Mouse (Mus musculus) left cerebral cortex, postnatal 4 days (tissue): Measurements from ENCODE around the gene Pnmal1. TPM values are rescaled to one million over a fixed set of nuclear protein-coding genes. Genes with fewer than 3 reads are reported as not detected.

Source experiments
- DNase-seq: peaks from one replicate; pipeline ENCODE4 v3.0.0-alpha.2; 2022
- intact Hi-C: fragments of 180-260 bp; cut with DNase I; formaldehyde crosslinking; loops from one replicate; pipeline ENCODE4 v1.15.1; 2025
- total RNA-seq, 2 experiments: library from RNA; stranded (reverse); gene quantifications; 2 replicates each; pipeline ENCODE4 v1.2.3; 2021

Pnmal1 gene
- total RNA-seq, result 10 to 100 TPM; 56.0 to 57.6 TPM

DNA sequence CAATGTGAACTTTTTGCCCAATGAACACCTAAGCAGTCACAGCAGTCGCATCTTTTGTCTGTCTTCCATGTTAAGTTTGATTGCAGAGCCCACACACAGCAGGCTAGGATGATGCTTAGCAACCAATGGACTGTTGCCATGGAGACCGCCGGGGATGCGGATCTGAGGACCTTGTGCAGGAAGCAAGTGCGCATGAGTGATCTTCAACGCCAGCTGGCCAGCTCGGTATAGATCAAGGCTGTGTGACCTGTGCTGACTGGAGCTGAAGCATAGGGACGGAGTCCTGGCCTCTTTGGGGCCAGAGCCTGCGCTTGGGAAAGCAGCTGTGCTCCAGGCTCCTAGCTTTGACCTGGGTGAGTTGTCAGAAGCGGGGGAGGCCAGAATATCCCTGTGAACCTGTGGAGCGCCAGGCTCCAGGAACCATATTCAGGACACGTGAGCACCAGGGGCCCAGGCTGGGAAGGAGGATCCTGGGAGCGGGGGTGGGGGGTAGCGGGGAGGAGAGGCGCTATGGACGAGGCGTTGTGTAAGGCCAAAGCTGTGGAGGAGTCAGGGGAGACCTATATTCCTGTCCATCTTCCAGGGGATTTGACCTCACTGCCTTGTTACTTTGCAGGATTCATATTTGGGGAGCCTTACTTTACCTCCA is at the start of gene Pnmal1:
Pnmal1 (plus strand) TSS at position 141 of the 649 bp plus-strand sequence.
- intact Hi-C loops, result no loop called here
- DNase-seq, result peak; percentile 97

- DNase-seq, result no peak
- intact Hi-C loops, result no loop called here
These were observed 49.6 kb upstream of the Pnmal1 start for GRCm38 (mm10) chr7:16909909-16910308.

- intact Hi-C loops, result no loop called here
- no peak for DNase-seq
These were observed 47.6 kb upstream of the Pnmal1 start for GRCm38 (mm10) chr7:16911904-16912303.

- DNase-seq, result no peak
- intact Hi-C loops, result no loop called here
These were observed 47.1 kb upstream of the Pnmal1 start for GRCm38 (mm10) chr7:16912360-16912759.

- DNase-seq, result peak; percentile 74
- intact Hi-C loops, result no loop called here
These were observed 45.5 kb upstream of the Pnmal1 start for GRCm38 (mm10) chr7:16913806-16914452.

- no peak for DNase-seq
- intact Hi-C loops, result no loop called here
These were observed 44.8 kb upstream of the Pnmal1 start for GRCm38 (mm10) chr7:16914453-16915343.

DNA sequence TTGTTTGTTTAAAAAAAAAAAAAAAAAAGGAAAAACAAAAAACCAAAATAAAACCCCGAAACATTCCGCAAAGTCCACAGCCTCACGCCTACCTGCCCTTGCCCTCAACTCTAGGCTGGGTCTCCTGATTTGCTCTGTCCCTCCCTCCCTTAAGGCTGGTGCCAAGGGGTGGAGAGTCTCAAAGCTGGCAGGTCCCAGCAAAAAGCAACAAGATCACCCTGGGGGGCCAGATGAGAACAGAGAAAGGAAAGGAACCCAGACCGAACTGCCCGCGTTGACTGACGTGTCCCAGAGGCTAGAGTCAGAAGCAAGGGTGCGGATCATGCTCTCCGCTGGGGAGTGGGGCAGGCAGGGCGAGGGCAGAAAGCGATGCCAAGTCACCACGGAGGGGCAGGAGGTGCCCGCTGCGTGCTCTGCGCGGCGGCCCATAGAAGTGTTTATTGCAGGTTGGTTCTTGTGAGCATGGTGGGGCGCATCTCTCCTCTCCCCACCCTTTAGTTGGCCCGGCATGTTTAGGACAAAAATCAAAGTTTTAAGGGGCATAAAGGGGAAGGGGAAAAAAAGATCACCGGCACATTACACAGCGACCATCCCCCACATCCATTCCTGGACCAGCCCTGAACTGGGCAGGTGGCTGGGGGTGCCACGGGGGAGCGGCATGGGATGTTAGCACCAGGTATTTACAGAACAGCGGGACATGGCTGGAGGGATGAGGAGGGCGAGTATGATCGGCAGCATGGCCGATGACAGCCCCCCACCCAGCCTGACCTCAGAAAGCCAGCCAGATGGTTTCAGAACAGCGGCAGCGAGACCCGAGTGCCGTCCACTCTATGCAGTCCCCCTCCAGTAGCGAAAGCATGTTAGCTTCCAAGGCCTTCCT is 43.8 kb upstream of the Pnmal1 start:
- intact Hi-C loops, result no loop called here

GRCm38 (mm10) chr7:16916342-16917265 is 42.9 kb upstream of the Pnmal1 start:
- intact Hi-C loops, result no loop called here

More for the DNA sequence above, 43.8 kb upstream of the Pnmal1 start:
- no peak for DNase-seq

DNA sequence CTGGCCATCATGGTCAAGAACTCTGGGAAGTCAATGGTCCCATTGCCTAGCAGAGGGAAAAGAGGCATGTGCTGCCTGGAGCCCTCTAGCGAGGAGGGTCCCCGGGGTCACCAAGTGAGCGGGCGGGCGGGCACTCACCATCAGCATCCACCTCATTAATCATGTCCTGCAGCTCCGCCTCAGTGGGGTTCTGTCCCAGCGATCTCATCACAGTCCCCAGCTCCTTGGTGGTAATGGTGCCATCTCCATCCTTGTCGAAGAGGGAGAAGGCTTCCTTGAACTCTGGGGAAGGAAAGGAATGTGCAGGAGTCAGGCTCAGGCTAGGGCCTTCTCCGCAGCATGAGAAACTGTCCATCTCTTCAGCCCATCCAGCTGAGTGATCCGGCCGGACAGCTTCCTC is 42.0 kb upstream of the Pnmal1 start:
- peak; percentile 20 for DNase-seq
- intact Hi-C loops, result no loop called here

More at GRCm38 (mm10) chr7:16916342-16917265, 42.9 kb upstream of the Pnmal1 start:
- DNase-seq, result peak; percentile 29

- peak; percentile 88 for DNase-seq
- intact Hi-C loops, result no loop called here
These were observed 41.5 kb upstream of the Pnmal1 start for GRCm38 (mm10) chr7:16918014-16918413.

DNA sequence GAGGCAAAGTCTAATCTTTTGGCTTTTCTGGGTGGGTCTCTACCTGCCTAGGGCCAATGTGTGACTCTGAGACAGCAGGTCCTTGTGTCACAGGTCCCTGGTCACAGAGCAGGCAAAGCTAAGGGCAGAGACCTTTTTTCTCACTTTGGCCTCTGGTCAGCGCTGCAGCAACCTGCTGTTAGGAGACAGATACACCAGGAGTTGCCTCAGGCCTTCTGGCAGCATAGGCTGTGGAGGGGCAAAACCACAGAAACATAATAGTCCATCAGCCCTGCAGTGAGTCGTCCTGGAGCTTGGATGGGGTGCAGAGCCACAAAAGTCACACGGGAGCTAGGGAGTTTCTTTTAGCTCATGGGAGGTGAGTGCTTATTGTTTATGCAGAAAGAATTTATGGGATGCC is 40.8 kb upstream of the Pnmal1 start:
- DNase-seq, result no peak
- intact Hi-C loops, result no loop called here

- intact Hi-C loops, result no loop called here
These were observed 39.9 kb upstream of the Pnmal1 start for GRCm38 (mm10) chr7:16919395-16920149.

DNA sequence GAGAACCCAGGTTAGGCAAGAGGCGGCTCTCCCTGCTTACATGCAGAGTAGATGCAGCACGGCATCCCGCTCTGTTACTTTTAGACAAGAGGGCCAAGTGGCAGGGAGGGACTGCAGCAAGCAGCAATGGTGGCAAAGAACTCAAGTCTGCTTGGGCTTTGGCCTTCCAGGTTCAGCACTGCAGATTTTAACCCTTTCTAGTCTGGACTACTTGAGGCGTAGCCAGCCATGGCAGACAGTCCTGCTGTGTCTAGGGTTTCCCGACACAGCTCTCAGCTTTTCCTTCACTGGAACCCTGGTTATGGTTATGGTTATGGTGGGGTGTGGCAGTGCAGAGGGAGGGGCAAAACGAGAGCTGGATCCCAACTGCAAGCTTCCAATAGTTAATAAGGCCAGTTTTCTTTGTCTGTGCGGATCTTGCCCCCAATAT is 39.3 kb upstream of the Pnmal1 start:
- intact Hi-C loops, result no loop called here
- DNase-seq, result no peak

More at GRCm38 (mm10) chr7:16919395-16920149, 39.9 kb upstream of the Pnmal1 start:
- DNase-seq, result no peak

- peak; percentile 57 for DNase-seq
- intact Hi-C loops, result no loop called here
These were observed 38.4 kb upstream of the Pnmal1 start for GRCm38 (mm10) chr7:16920818-16921791.

GRCm38 (mm10) chr7:16921881-16922335 is 37.6 kb upstream of the Pnmal1 start:
- intact Hi-C loops, result no loop called here
- no peak for DNase-seq

- intact Hi-C loops, result no loop called here
- DNase-seq, result no peak
These were observed 37.0 kb upstream of the Pnmal1 start for GRCm38 (mm10) chr7:16922360-16922973.
